ENCODE assay signal across 35 mouse cellular contexts in genomic region chr1:32347538-32347937, GRCm38 (mm10).
"Had no signal": no experiment of that assay in that cellular context is flagged by ENCODE, and none has a peak within 500 bp of the region (broad histone marks: within the 10 kb centered on the region; RNA-seq: fewer than 3 reads in every experiment).

No protein-coding gene starts in this region.

- H3K27ac ChIP-seq: heart, embryonic 10.5 days; heart, embryonic 13.5 days; heart, embryonic 15.5 days; hindbrain, embryonic 10.5 days; hindbrain, embryonic 12.5 days; hindbrain, embryonic 13.5 days; hindbrain, embryonic 14.5 days; hindbrain, embryonic 15.5 days; hindbrain, postnatal 0 days; intestine, embryonic 15.5 days; kidney, embryonic 15.5 days; kidney, postnatal 0 days; layer of hippocampus, adult 2 months had no signal

- H3K4me1 ChIP-seq: heart, embryonic 10.5 days; heart, embryonic 12.5 days; heart, embryonic 13.5 days; heart, embryonic 15.5 days; hindbrain, embryonic 10.5 days; hindbrain, embryonic 12.5 days; hindbrain, embryonic 13.5 days; hindbrain, embryonic 15.5 days; intestine, embryonic 15.5 days; kidney, embryonic 15.5 days had no signal

- H3K9me3 ChIP-seq: heart, embryonic 10.5 days; heart, embryonic 12.5 days; heart, embryonic 13.5 days; heart, embryonic 15.5 days; hindbrain, embryonic 10.5 days; hindbrain, embryonic 12.5 days; hindbrain, embryonic 13.5 days; hindbrain, embryonic 15.5 days; intestine, embryonic 15.5 days; kidney, embryonic 15.5 days had no signal

- H3K4me3 ChIP-seq: heart, embryonic 10.5 days; heart, embryonic 12.5 days; heart, embryonic 13.5 days; heart, embryonic 15.5 days; hindbrain, embryonic 10.5 days; hindbrain, embryonic 12.5 days; hindbrain, embryonic 13.5 days; hindbrain, embryonic 15.5 days; intestine, embryonic 15.5 days; kidney, embryonic 15.5 days; layer of hippocampus, adult 2 months had no signal

- ATAC-seq: hindbrain, embryonic 16.5 days; hindbrain, postnatal 0 days; inflammation-experienced regulatory T-cells, adult 6 months; intestine, embryonic 15.5 days; intestine, embryonic 16.5 days; intestine, postnatal 0 days had no signal

- DNase-seq: heart, postnatal 10 days; heart, postnatal 14 days; heart, postnatal 36 days; heart, postnatal 4 days; kidney, adult 11 months; kidney, adult 18-20 months; kidney, adult 2 months; kidney, adult 8-10 months; kidney, adult 9 months; kidney, postnatal 10 days; kidney, postnatal 14 days; kidney, postnatal 25 days; kidney, postnatal 36 days; kidney, postnatal 4 days; layer of hippocampus, adult 9-11 months; layer of hippocampus, postnatal 36 days had no signal

- H3K36me3 ChIP-seq: heart, embryonic 10.5 days; heart, embryonic 12.5 days; heart, embryonic 13.5 days; heart, embryonic 15.5 days; hindbrain, embryonic 10.5 days; hindbrain, embryonic 12.5 days; hindbrain, embryonic 13.5 days; hindbrain, embryonic 15.5 days; intestine, embryonic 15.5 days; kidney, embryonic 15.5 days had no signal

- H3K9ac ChIP-seq: heart, embryonic 12.5 days; heart, embryonic 13.5 days; heart, embryonic 15.5 days; hindbrain, embryonic 12.5 days; hindbrain, embryonic 13.5 days; hindbrain, embryonic 14.5 days; hindbrain, embryonic 15.5 days; intestine, embryonic 15.5 days; kidney, embryonic 15.5 days had no signal

- H3K4me2 ChIP-seq: heart, embryonic 11.5 days; heart, embryonic 12.5 days; heart, embryonic 13.5 days; heart, embryonic 15.5 days; hindbrain, embryonic 12.5 days; hindbrain, embryonic 13.5 days; hindbrain, embryonic 14.5 days; hindbrain, embryonic 15.5 days; intestine, embryonic 15.5 days; kidney, embryonic 15.5 days had no signal

- H3K27me3 ChIP-seq: heart, embryonic 12.5 days; heart, embryonic 13.5 days; heart, embryonic 15.5 days; hindbrain, embryonic 12.5 days; hindbrain, embryonic 13.5 days; hindbrain, embryonic 15.5 days; intestine, embryonic 15.5 days; kidney, embryonic 15.5 days had no signal
